Mouse (Mus musculus) limb, embryonic 11.5 days (tissue): ENCODE data around the gene Fam227a. TPM values are rescaled to one million over a fixed set of nuclear protein-coding genes. Genes with fewer than 3 reads are reported as not detected.

Experiments used
- ATAC-seq: fragments of 200-750 bp; cut with Nextera tagmentation; 2 replicates; pipeline ENCODE4 v1.8.0; 2017; ENCODE audit warnings: low read depth; ENCODE audit not compliant: insufficient number of reproducible peaks, low FRiP score, low TSS enrichment
- DNase-seq: peaks from one replicate; pipeline ENCODE4 v3.0.0-alpha.2; 2015; ENCODE audit warnings: low spot score
- H3K27ac ChIP-seq: fragments of 300-500 bp; sonication (generic); replicated peaks from 2 replicates; pipeline ENCODE4 v1.5.1; 2014; ENCODE audit warnings: low read depth, mild to moderate bottlenecking, low read length
- H3K27me3 ChIP-seq: fragments of 300-500 bp; sonication (generic); 2 replicates; pipeline ENCODE4 v1.6.1; 2014; ENCODE audit warnings: mild to moderate bottlenecking, low read length, mixed read lengths; ENCODE audit not compliant: control insufficient read depth, insufficient read depth
- H3K36me3 ChIP-seq: fragments of 300-500 bp; sonication (generic); 2 replicates; pipeline ENCODE4 v1.6.1; 2014; ENCODE audit warnings: mild to moderate bottlenecking, low read length, moderate library complexity, mixed read lengths; ENCODE audit not compliant: control insufficient read depth, insufficient read depth
- H3K4me1 ChIP-seq: fragments of 300-500 bp; sonication (generic); 2 replicates; pipeline ENCODE4 v1.6.1; 2014; ENCODE audit warnings: low read length, mixed read lengths; ENCODE audit not compliant: control insufficient read depth, insufficient read depth
- H3K4me2 ChIP-seq: fragments of 300-500 bp; sonication (generic); 2 replicates; pipeline ENCODE4 v1.6.1; 2014; ENCODE audit warnings: low read depth, mild to moderate bottlenecking, moderate library complexity; ENCODE audit not compliant: severe bottlenecking
- H3K4me3 ChIP-seq: fragments of 300-500 bp; sonication (generic); 2 replicates; pipeline ENCODE4 v1.5.1; 2014; ENCODE audit warnings: low read depth, low read length
- H3K9ac ChIP-seq: fragments of 300-500 bp; sonication (generic); 2 replicates; pipeline ENCODE4 v1.6.1; 2014; ENCODE audit warnings: mild to moderate bottlenecking, low read length
- H3K9me3 ChIP-seq: fragments of 300-500 bp; sonication (generic); 2 replicates; pipeline ENCODE4 v1.6.1; 2016; ENCODE audit warnings: low read length; ENCODE audit not compliant: control insufficient read depth
- WGBS: fragments of 180-500 bp; shearing (Covaris S2); extraction: QIAGEN DNeasy Blood & Tissue Kit; methylation state at CpG from one replicate; pipeline ENCODE4 v1.1.7; 2014; 5-methylcytosine and 5-hydroxymethylcytosine counted together
- polyA plus RNA-seq: library from polyadenylated mRNA; unstranded; fragments of >200 nt; fragmentation: Nextera tagmentation; extraction: Ambion mirVana; gene quantifications from 2 replicates; pipeline ENCODE4 v1.2.1, GENCODE M21; 2014

The Fam227a gene
- polyA plus RNA-seq, result 2.0 and 3.1 TPM in 2 replicates

GRCm38 (mm10) chr15:79658531-79659375 lies at the start of gene Fam227a, which contains the start of gene Cby1:
TSS of gene Fam227a (minus strand) at chr15:79658956.
TSS of gene Cby1 (plus strand) at chr15:79659199.
- Histone ChIP-seq H3K27ac (peak within 1 kb of the TSS; percentile 89), H3K4me1 (0 out of 2 replicates have a peak, but pooled peaks cover 5% of the 10 kb centered on the region), H3K4me3 (peak within 1 kb of the TSS; percentile 82), H3K27me3 (no peaks in the 10 kb centered on the region), H3K4me2 (peak within 1 kb of the TSS; percentile 92), H3K9me3 (no peaks in the 10 kb centered on the region), H3K36me3 (no peaks in the 10 kb centered on the region; the same call in 1 of the 2 replicates), H3K9ac (peak within 1 kb of the TSS; percentile 80)
- ATAC-seq, result peak; percentile 83
- DNase-seq, result peak; percentile 98
- under 1% methylated on average over 55 of the region's 55 CpGs for WGBS

GRCm38 (mm10) chr15:79708229-79708822 lies 49.6 kb upstream of the Fam227a start:
- no peaks in the 10 kb centered on the region for H3K27me3 ChIP-seq
- 87% methylated on average over 5 of the region's 5 CpGs for WGBS
- no peak for DNase-seq
- no peak for ATAC-seq
- no peak overlapping the region for H3K4me3 ChIP-seq
- no peak overlapping the region for H3K4me2 ChIP-seq
- peaks cover 12% of the 10 kb centered on the region for H3K36me3 ChIP-seq
- H3K27ac ChIP-seq, result no peak overlapping the region
- no peak overlapping the region for H3K9ac ChIP-seq
- no peaks in the 10 kb centered on the region for H3K4me1 ChIP-seq
- no peaks in the 10 kb centered on the region for H3K9me3 ChIP-seq

- no peak overlapping the region for H3K9ac ChIP-seq
- H3K4me3 ChIP-seq, result no peak overlapping the region
- H3K4me1 ChIP-seq, result no peaks in the 10 kb centered on the region
- H3K36me3 ChIP-seq, result peaks cover 10% of the 10 kb centered on the region
- no peaks in the 10 kb centered on the region for H3K27me3 ChIP-seq
- ATAC-seq, result no peak
- H3K9me3 ChIP-seq, result no peaks in the 10 kb centered on the region
- no peak overlapping the region for H3K27ac ChIP-seq
- WGBS, result 86% methylated on average over 17 of the region's 17 CpGs
- H3K4me2 ChIP-seq, result no peak overlapping the region
- no peak for DNase-seq
These were observed 48.0 kb upstream of the Fam227a start for GRCm38 (mm10) chr15:79706603-79707214.

GRCm38 (mm10) chr15:79697558-79698187 lies 38.9 kb upstream of the Fam227a start:
- ATAC-seq, result no peak
- no peaks in the 10 kb centered on the region for H3K36me3 ChIP-seq
- H3K4me3 ChIP-seq, result no peak overlapping the region
- H3K9ac ChIP-seq, result no peak overlapping the region
- no peaks in the 10 kb centered on the region for H3K4me1 ChIP-seq
- no peaks in the 10 kb centered on the region for H3K27me3 ChIP-seq
- no peaks in the 10 kb centered on the region for H3K9me3 ChIP-seq
- H3K4me2 ChIP-seq, result no peak overlapping the region
- no peak overlapping the region for H3K27ac ChIP-seq
- no peak for DNase-seq
- WGBS, result 78% methylated on average over 9 of the region's 9 CpGs

- no peaks in the 10 kb centered on the region for H3K4me1 ChIP-seq
- no peaks in the 10 kb centered on the region for H3K27me3 ChIP-seq
- no peak for ATAC-seq
- no peak overlapping the region for H3K4me3 ChIP-seq
- no peak overlapping the region for H3K27ac ChIP-seq
- no peak overlapping the region for H3K4me2 ChIP-seq
- no peaks in the 10 kb centered on the region for H3K36me3 ChIP-seq
- 87% methylated on average over 6 of the region's 6 CpGs for WGBS
- DNase-seq, result no peak
- H3K9me3 ChIP-seq, result no peaks in the 10 kb centered on the region
- no peak overlapping the region for H3K9ac ChIP-seq
These were observed 38.3 kb upstream of the Fam227a start for GRCm38 (mm10) chr15:79697011-79697410.

- Histone ChIP-seq H3K27me3 (no peaks in the 10 kb centered on the region), H3K4me3 (no peak overlapping the region), H3K9ac (no peak overlapping the region), H3K9me3 (no peaks in the 10 kb centered on the region), H3K4me2 (no peak overlapping the region), H3K27ac (no peak overlapping the region), H3K36me3 (no peaks in the 10 kb centered on the region), H3K4me1 (peaks cover 4% of the 10 kb centered on the region; the same call in 1 of the 2 replicates)
- 94% methylated on average over 2 of the region's 2 CpGs for WGBS
- DNase-seq (no peak), ATAC-seq (no peak)
These were observed 37.8 kb upstream of the Fam227a start for GRCm38 (mm10) chr15:79696508-79696907.

- Histone ChIP-seq H3K27ac (no peak overlapping the region), H3K36me3 (no peaks in the 10 kb centered on the region)
These were observed 36.8 kb upstream of the Fam227a start for GRCm38 (mm10) chr15:79695516-79695915.

GRCm38 (mm10) chr15:79694512-79694911 lies 35.8 kb upstream of the Fam227a start:
- Histone ChIP-seq H3K4me2 (no peak overlapping the region), H3K9ac (no peak overlapping the region), H3K4me1 (peaks cover 6% of the 10 kb centered on the region; the same call in 1 of the 2 replicates), H3K9me3 (no peaks in the 10 kb centered on the region), H3K27ac (no peak overlapping the region), H3K36me3 (no peaks in the 10 kb centered on the region), H3K27me3 (no peaks in the 10 kb centered on the region), H3K4me3 (no peak overlapping the region)
- ATAC-seq (no peak), DNase-seq (no peak)
- WGBS, result 89% methylated on average over 4 of the region's 4 CpGs

More at GRCm38 (mm10) chr15:79695516-79695915, 36.8 kb upstream of the Fam227a start:
- no peak for ATAC-seq
- no peak for DNase-seq
- Histone ChIP-seq H3K9ac (no peak overlapping the region), H3K9me3 (no peaks in the 10 kb centered on the region), H3K4me1 (peaks cover 4% of the 10 kb centered on the region; the same call in 1 of the 2 replicates), H3K4me3 (no peak overlapping the region), H3K4me2 (no peak overlapping the region), H3K27me3 (no peaks in the 10 kb centered on the region)
- 71% methylated on average over 3 of the region's 3 CpGs for WGBS
